Mouse (Mus musculus): Measurements from ENCODE around the gene Hrk.

The Hrk gene

GRCm38 (mm10) chr5:118167561-118167995, 3.1 kb downstream of the Hrk start:
- no peak for DNase-seq

GRCm38 (mm10) chr5:118169222-118170221, 5.1 kb downstream of the Hrk start:
- DNase-seq = no peak

- no peak for DNase-seq
These were observed 6.6 kb downstream of the Hrk start for GRCm38 (mm10) chr5:118170888-118171529.

GRCm38 (mm10) chr5:118171665-118172064, 7.2 kb downstream of the Hrk start:
- DNase-seq = no peak

- no peak for DNase-seq
These were observed 7.8 kb downstream of the Hrk start for GRCm38 (mm10) chr5:118172078-118172723.

GRCm38 (mm10) chr5:118174310-118175009, 10.0 kb downstream of the Hrk start:
- no peak for DNase-seq

- DNase-seq = no peak
These were observed 10.7 kb downstream of the Hrk start for GRCm38 (mm10) chr5:118175137-118175536.

GRCm38 (mm10) chr5:118177640-118178039, 13.2 kb downstream of the Hrk start:
- no peak for DNase-seq

- DNase-seq = no peak
These were observed 22.6 kb downstream of the Hrk start for GRCm38 (mm10) chr5:118186903-118187633.

GRCm38 (mm10) chr5:118188356-118188755, 23.9 kb downstream of the Hrk start:
- DNase-seq = no peak

- DNase-seq = no peak
These were observed 26.0 kb downstream of the Hrk start for GRCm38 (mm10) chr5:118190491-118190890.

GRCm38 (mm10) chr5:118192221-118192620, 27.8 kb downstream of the Hrk start:
- DNase-seq = no peak

- DNase-seq = no peak
These were observed 33.0 kb downstream of the Hrk start for GRCm38 (mm10) chr5:118197421-118197820.

- no peak for DNase-seq
These were observed 35.2 kb downstream of the Hrk start for GRCm38 (mm10) chr5:118199670-118200069.

- no peak for DNase-seq
These were observed 40.4 kb downstream of the Hrk start for GRCm38 (mm10) chr5:118204675-118205440.

- no peak for DNase-seq
These were observed 41.4 kb downstream of the Hrk start for GRCm38 (mm10) chr5:118205852-118206251.

- no peak for DNase-seq
These were observed 49.6 kb downstream of the Hrk start for GRCm38 (mm10) chr5:118214012-118214411.

GRCm38 (mm10) chr5:118214418-118215154, 50.1 kb downstream of the Hrk start:
- DNase-seq = no peak

- no peak for DNase-seq
These were observed 53.0 kb downstream of the Hrk start for GRCm38 (mm10) chr5:118217410-118217809.

GRCm38 (mm10) chr5:118223142-118223757, 58.8 kb downstream of the Hrk start:
- DNase-seq = no peak
